Mouse (Mus musculus) heart, embryonic 16.5 days (tissue): ENCODE data around the gene Cep126. TPM values are rescaled to one million over a fixed set of nuclear protein-coding genes. Genes with fewer than 3 reads are reported as not detected.

ENCODE experiments used
- ATAC-seq: fragments of 200-750 bp; cut with Nextera tagmentation; replicated peaks from 2 replicates; pipeline ENCODE4 v1.8.0; 2017; ENCODE audit warnings: moderate number of reproducible peaks; ENCODE audit not compliant: insufficient read depth, low FRiP score; ENCODE audit errors: extremely low read depth
- H3K27ac ChIP-seq: fragments of 300-500 bp; sonication (generic); 2 replicates; pipeline ENCODE4 v1.5.1; 2014; ENCODE audit warnings: mild to moderate bottlenecking, low read length, control low read depth, moderate library complexity
- H3K27me3 ChIP-seq: fragments of 300-500 bp; sonication (generic); 2 replicates; pipeline ENCODE4 v1.6.1; 2014; ENCODE audit warnings: low read length, mixed read lengths; ENCODE audit not compliant: control insufficient read depth, insufficient read depth
- H3K36me3 ChIP-seq: fragments of 300-500 bp; sonication (generic); 2 replicates; pipeline ENCODE4 v1.6.1; 2014; ENCODE audit not compliant: control insufficient read depth, insufficient read depth
- H3K4me1 ChIP-seq: fragments of 300-500 bp; sonication (generic); 2 replicates; pipeline ENCODE4 v1.6.1; 2014; ENCODE audit warnings: low read length, mixed read lengths; ENCODE audit not compliant: control insufficient read depth, insufficient read depth
- H3K4me2 ChIP-seq: fragments of 300-500 bp; sonication (generic); 2 replicates; pipeline ENCODE4 v1.6.1; 2014; ENCODE audit warnings: low read depth, mild to moderate bottlenecking, control low read depth, low read length
- H3K4me3 ChIP-seq: fragments of 300-500 bp; sonication (generic); 2 replicates; pipeline ENCODE4 v1.5.1; 2014; ENCODE audit warnings: mild to moderate bottlenecking, control low read depth, low read length
- H3K9ac ChIP-seq: fragments of 300-500 bp; sonication (generic); 2 replicates; pipeline ENCODE4 v1.6.1; 2014; ENCODE audit warnings: low read length, control low read depth
- H3K9me3 ChIP-seq: fragments of 300-500 bp; sonication (generic); replicated peaks from 2 replicates; pipeline ENCODE4 v1.6.1; 2016; ENCODE audit warnings: low read length; ENCODE audit not compliant: control insufficient read depth
- WGBS: fragments of 180-500 bp; shearing (Covaris S2); extraction: QIAGEN DNeasy Blood & Tissue Kit; methylation state at CpG from one replicate; pipeline ENCODE4 v1.1.7; 2014; 5-methylcytosine and 5-hydroxymethylcytosine counted together
- polyA plus RNA-seq: library from polyadenylated mRNA; unstranded; fragments of >200 nt; fragmentation: Nextera tagmentation; extraction: Ambion mirVana; gene quantifications from 2 replicates; pipeline ENCODE4 v1.2.1, GENCODE M21; 2015

Cep126 gene
- 1.9 TPM in 2 replicates for polyA plus RNA-seq

GRCm38 (mm10) chr9:8134117-8134574, at the start of gene Cep126:
Gene Cep126, minus strand, starts transcription at chr9:8134294.
- H3K4me1 ChIP-seq: peaks cover 4% of the 10 kb centered on the region; the same call in 1 of the 2 replicates
- no peak within 1 kb of the TSS for H3K27ac ChIP-seq
- peak within 1 kb of the TSS; percentile 67 for H3K4me2 ChIP-seq
- WGBS: under 1% methylated on average over 68 of the region's 72 CpGs
- H3K36me3 ChIP-seq: no peaks in the 10 kb centered on the region
- peak; percentile 97 for ATAC-seq
- H3K9me3 ChIP-seq: no peaks in the 10 kb centered on the region
- H3K27me3 ChIP-seq: no peaks in the 10 kb centered on the region; the same call in 1 of the 2 replicates
- H3K4me3 ChIP-seq: peak within 1 kb of the TSS; percentile 86
- peak within 1 kb of the TSS; percentile 72 for H3K9ac ChIP-seq

GRCm38 (mm10) chr9:8179554-8179953, 45.5 kb upstream of the Cep126 start:
- H3K27me3 ChIP-seq: no peaks in the 10 kb centered on the region
- ATAC-seq: no peak
- no peak overlapping the region for H3K4me3 ChIP-seq
- no peak overlapping the region for H3K9ac ChIP-seq
- no peak overlapping the region for H3K4me2 ChIP-seq
- no peaks in the 10 kb centered on the region for H3K4me1 ChIP-seq
- no peaks in the 10 kb centered on the region for H3K36me3 ChIP-seq
- H3K27ac ChIP-seq: no peak overlapping the region
- 82% methylated on average over 3 of the region's 3 CpGs for WGBS
- no peaks in the 10 kb centered on the region for H3K9me3 ChIP-seq

- Histone ChIP-seq H3K27me3 (no peaks in the 10 kb centered on the region), H3K9me3 (no peaks in the 10 kb centered on the region), H3K9ac (no peak overlapping the region), H3K27ac (no peak overlapping the region), H3K4me1 (no peaks in the 10 kb centered on the region), H3K4me2 (no peak overlapping the region), H3K36me3 (no peaks in the 10 kb centered on the region), H3K4me3 (no peak overlapping the region)
- ATAC-seq: no peak
- WGBS: 61% methylated on average over 3 of the region's 3 CpGs
Observed at GRCm38 (mm10) chr9:8177099-8177498, 43.0 kb upstream of the Cep126 start.

GRCm38 (mm10) chr9:8157011-8157410, 22.9 kb upstream of the Cep126 start:
- H3K9me3 ChIP-seq: no peaks in the 10 kb centered on the region
- H3K9ac ChIP-seq: no peak overlapping the region
- no peaks in the 10 kb centered on the region for H3K36me3 ChIP-seq
- H3K4me3 ChIP-seq: no peak overlapping the region
- H3K27ac ChIP-seq: no peak overlapping the region
- H3K27me3 ChIP-seq: no peaks in the 10 kb centered on the region
- WGBS: 75% methylated on average over 2 of the region's 2 CpGs
- H3K4me2 ChIP-seq: no peak overlapping the region
- no peaks in the 10 kb centered on the region for H3K4me1 ChIP-seq
- ATAC-seq: no peak

- Histone ChIP-seq H3K36me3 (no peaks in the 10 kb centered on the region), H3K4me1 (peaks cover 4% of the 10 kb centered on the region; the same call in 1 of the 2 replicates), H3K4me3 (no peak overlapping the region), H3K9ac (no peak overlapping the region), H3K4me2 (no peak overlapping the region), H3K27me3 (no peaks in the 10 kb centered on the region; the same call in 1 of the 2 replicates), H3K27ac (no peak overlapping the region), H3K9me3 (no peaks in the 10 kb centered on the region)
- no peak for ATAC-seq
- whole genome bisulfite sequencing: 51% methylated on average over 1 of the region's 1 CpGs
Observed at GRCm38 (mm10) chr9:8139501-8139900, 5.4 kb upstream of the Cep126 start.

- Histone ChIP-seq H3K4me3 (peak overlapping the region; percentile 86), H3K4me2 (peak overlapping the region; percentile 67), H3K9me3 (no peaks in the 10 kb centered on the region), H3K27ac (no peak overlapping the region), H3K27me3 (no peaks in the 10 kb centered on the region; the same call in 1 of the 2 replicates), H3K9ac (peak overlapping the region; percentile 72), H3K4me1 (peaks cover 4% of the 10 kb centered on the region; the same call in 1 of the 2 replicates), H3K36me3 (no peaks in the 10 kb centered on the region)
- 3% methylated on average over 21 of the region's 22 CpGs for WGBS
- no peak; the same call in 1 of the 2 replicates for ATAC-seq
Observed at GRCm38 (mm10) chr9:8133586-8134115, 443 bp downstream of the Cep126 start.

- H3K27ac ChIP-seq: no peak overlapping the region
- H3K27me3 ChIP-seq: no peaks in the 10 kb centered on the region
- H3K4me1 ChIP-seq: no peaks in the 10 kb centered on the region
- ATAC-seq: no peak
- H3K9me3 ChIP-seq: no peaks in the 10 kb centered on the region
- no peak overlapping the region for H3K9ac ChIP-seq
- H3K4me2 ChIP-seq: no peak overlapping the region
- 83% methylated on average over 8 of the region's 8 CpGs for WGBS
- H3K4me3 ChIP-seq: no peak overlapping the region
- H3K36me3 ChIP-seq: no peaks in the 10 kb centered on the region
Observed at GRCm38 (mm10) chr9:8123495-8123894, 10.6 kb downstream of the Cep126 start.

GRCm38 (mm10) chr9:8114516-8114915, 19.6 kb downstream of the Cep126 start:
- Histone ChIP-seq H3K27me3 (no peaks in the 10 kb centered on the region), H3K4me3 (no peak overlapping the region), H3K27ac (no peak overlapping the region), H3K4me1 (no peaks in the 10 kb centered on the region), H3K9ac (no peak overlapping the region), H3K4me2 (no peak overlapping the region), H3K9me3 (peaks cover 11% of the 10 kb centered on the region), H3K36me3 (peaks cover 6% of the 10 kb centered on the region; the same call in 1 of the 2 replicates)
- WGBS: 63% methylated on average over 5 of the region's 5 CpGs
- no peak for ATAC-seq

- Histone ChIP-seq H3K27ac (no peak overlapping the region), H3K9me3 (no peaks in the 10 kb centered on the region), H3K4me2 (no peak overlapping the region), H3K36me3 (no peaks in the 10 kb centered on the region), H3K4me1 (no peaks in the 10 kb centered on the region), H3K4me3 (no peak overlapping the region), H3K9ac (no peak overlapping the region), H3K27me3 (no peaks in the 10 kb centered on the region)
- ATAC-seq: no peak
- WGBS: 81% methylated on average over 4 of the region's 4 CpGs
Observed at GRCm38 (mm10) chr9:8103050-8103449, 31.0 kb downstream of the Cep126 start.
